Mouse (Mus musculus) G1E (cell line): ENCODE results near the gene Galnt18. TPM values are rescaled to one million over a fixed set of nuclear protein-coding genes. Genes with fewer than 3 reads are reported as not detected.

Experiments
- ATAC-seq: 2 replicates; pipeline ENCODE4 v1.8.0; 2016; ENCODE audit warnings: mild to moderate bottlenecking; ENCODE audit not compliant: insufficient number of reproducible peaks, poor library complexity, low FRiP score, severe bottlenecking; ENCODE audit errors: extremely low read depth
- DNase-seq: peaks from one replicate; pipeline ENCODE4 v3.0.0; 2012; ENCODE audit warnings: low spot score
- H3K27me3 ChIP-seq: 2 replicates; pipeline ENCODE4 v1.6.1; 2012; ENCODE audit warnings: mild to moderate bottlenecking, low read length, inconsistent platforms; ENCODE audit not compliant: insufficient read depth
- H3K36me3 ChIP-seq: replicated peaks from 2 replicates; pipeline ENCODE3; 2012; ENCODE audit warnings: mild to moderate bottlenecking, inconsistent platforms
- H3K4me1 ChIP-seq: 2 replicates; pipeline ENCODE4 v1.6.1; 2012; ENCODE audit warnings: low read depth, low read length, inconsistent platforms, mixed read lengths; ENCODE audit not compliant: insufficient read depth
- H3K4me3 ChIP-seq: 2 replicates; pipeline ENCODE4 v1.5.1; 2012; ENCODE audit warnings: low read depth, mild to moderate bottlenecking, inconsistent platforms, low read length, moderate library complexity, mixed read lengths
- H3K9me3 ChIP-seq: replicated peaks from 2 replicates; pipeline ENCODE4 v1.6.1; 2012; ENCODE audit warnings: inconsistent platforms
- CTCF ChIP-seq: IDR thresholded peaks from 2 replicates; pipeline ENCODE4 v1.5.1; 2012; ENCODE audit warnings: low read depth, low read length, inconsistent platforms, mixed read lengths
- GATA1 ChIP-seq: IDR thresholded peaks from 2 replicates; pipeline ENCODE4 v1.6.1; 2012; ENCODE audit warnings: borderline replicate concordance, low read length, inconsistent platforms, mixed read lengths
- GATA2 ChIP-seq: IDR thresholded peaks from 2 replicates; pipeline ENCODE4 v1.6.1; 2012; ENCODE audit warnings: low read depth, low read length, inconsistent platforms, borderline replicate concordance
- POLR2AphosphoS5 ChIP-seq: IDR thresholded peaks from 2 replicates; pipeline ENCODE4 v1.6.1; 2012; ENCODE audit warnings: low read depth, low read length, inconsistent platforms; ENCODE audit not compliant: insufficient replicate concordance
- TAL1 ChIP-seq: conservative IDR thresholded peaks from 2 replicates; pipeline ENCODE4 v1.6.1; 2012; ENCODE audit warnings: low read depth, low read length, inconsistent platforms, mixed read lengths
- polyA plus RNA-seq: library from polyadenylated mRNA; stranded (reverse); fragments of >175 nt; gene quantifications from 2 replicates; pipeline ENCODE4 v1.2.3, GENCODE M21; 2012
- total RNA-seq, 2 experiments: library from RNA; stranded (forward) in 1 of 2; stranded (reverse) in 1 of 2; fragments of 200-1000 nt in 1 of 2; fragments of >200 nt in 1 of 2; fragmentation: Nextera tagmentation in 1 of 2; gene quantifications; 2 replicates each; pipeline ENCODE4 v1.2.3; 2014 to 2017

Galnt18 gene
- total and polyA plus RNA-seq, 3 experiments = not detected

DNA sequence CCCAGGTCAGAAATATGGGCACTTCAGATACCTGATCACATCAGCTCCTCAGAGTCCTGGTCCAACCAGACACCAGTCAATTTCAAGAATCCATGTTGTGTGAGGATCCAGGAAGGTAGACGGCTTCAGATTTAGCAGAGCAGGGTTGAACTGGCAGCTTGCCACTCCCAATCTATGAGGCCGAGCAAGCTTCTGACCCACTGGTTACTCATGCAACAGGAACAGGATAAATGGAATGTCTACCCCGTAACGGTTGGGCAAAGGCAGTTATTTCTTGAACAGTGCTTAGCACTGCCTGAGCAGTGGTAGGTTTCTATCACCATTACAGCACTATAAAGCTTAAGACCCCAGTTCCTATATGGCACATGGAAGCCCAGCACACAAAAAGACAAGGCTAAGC, 148.5 kb downstream of the Galnt18 start:
- no peak for ATAC-seq
- no peaks in the 10 kb centered on the region for H3K36me3 ChIP-seq
- H3K27me3 ChIP-seq = no peaks in the 10 kb centered on the region
- H3K4me1 ChIP-seq = no peaks in the 10 kb centered on the region
- DNase-seq = no peak
- peaks cover 12% of the 10 kb centered on the region for H3K9me3 ChIP-seq
- no peak overlapping the region for H3K4me3 ChIP-seq
- TF ChIP-seq GATA2 (no peak), TAL1 (no peak), GATA1 (no peak), CTCF (no peak), POLR2AphosphoS5 (no peak)

- H3K4me1 ChIP-seq = no peaks in the 10 kb centered on the region
- no peak for ATAC-seq
- no peaks in the 10 kb centered on the region for H3K27me3 ChIP-seq
- H3K9me3 ChIP-seq = peaks cover 12% of the 10 kb centered on the region
- no peak overlapping the region for H3K4me3 ChIP-seq
- H3K36me3 ChIP-seq = no peaks in the 10 kb centered on the region
- DNase-seq = no peak
- TF ChIP-seq GATA1 (no peak), TAL1 (no peak), POLR2AphosphoS5 (no peak), GATA2 (no peak), CTCF (no peak)
Observed at GRCm38 (mm10) chr7:111626232-111626631, 153.5 kb downstream of the Galnt18 start.

DNA sequence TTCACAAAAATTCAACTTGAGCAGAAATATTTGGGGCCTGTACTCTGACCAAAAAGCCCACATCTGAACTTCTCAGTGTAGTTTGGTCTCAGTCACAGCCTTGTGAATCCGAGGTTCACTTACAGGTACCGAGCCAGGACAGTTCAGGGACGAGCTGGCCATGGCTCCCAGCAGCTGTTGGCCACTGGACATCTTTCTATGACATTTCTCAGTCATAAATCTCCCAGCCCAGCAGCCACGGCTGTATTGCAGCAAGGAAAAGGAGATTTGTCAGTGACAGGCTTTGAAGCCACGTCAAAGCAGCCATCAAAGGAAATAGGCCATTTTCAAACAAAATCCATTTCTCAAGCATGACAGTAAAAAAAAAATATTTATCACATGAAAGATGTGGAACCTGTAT, 154.0 kb downstream of the Galnt18 start:
- H3K36me3 ChIP-seq = no peaks in the 10 kb centered on the region
- H3K4me1 ChIP-seq = no peaks in the 10 kb centered on the region
- ATAC-seq = no peak
- TF ChIP-seq CTCF (no peak), POLR2AphosphoS5 (no peak), TAL1 (no peak), GATA1 (no peak), GATA2 (no peak)
- peaks cover 12% of the 10 kb centered on the region for H3K9me3 ChIP-seq
- no peak for DNase-seq
- no peak overlapping the region for H3K4me3 ChIP-seq
- no peaks in the 10 kb centered on the region for H3K27me3 ChIP-seq

- no peak for TF ChIP-seq CTCF
- no peak for TF ChIP-seq GATA2
- no peak for TF ChIP-seq TAL1
- TF ChIP-seq POLR2AphosphoS5 = no peak
- no peak for TF ChIP-seq GATA1
Observed at GRCm38 (mm10) chr7:111616231-111616937, 163.4 kb downstream of the Galnt18 start.

DNA sequence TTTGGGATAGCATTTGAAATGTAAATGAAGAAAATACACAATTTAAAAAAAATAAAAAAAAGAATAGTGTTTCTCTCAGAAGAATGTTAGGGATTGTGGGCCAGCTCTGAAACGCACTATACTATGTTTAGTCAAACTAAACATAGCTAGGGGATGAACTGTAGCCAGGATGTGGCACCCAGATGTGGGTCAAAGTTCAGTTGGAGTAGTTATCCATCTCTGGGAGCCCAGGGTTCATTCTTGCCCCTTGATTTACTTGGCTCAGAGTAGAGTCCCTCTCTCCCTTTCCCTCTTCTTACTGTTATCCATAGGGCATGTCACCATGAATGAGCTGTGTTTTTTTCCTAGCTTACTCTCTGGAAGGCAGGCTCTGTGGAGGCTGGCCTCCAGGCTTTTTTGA, 165.3 kb downstream of the Galnt18 start:
- no peaks in the 10 kb centered on the region; the same call in 1 of the 2 replicates for H3K27me3 ChIP-seq
- ATAC-seq (no peak), DNase-seq (no peak)
- H3K36me3 ChIP-seq = no peaks in the 10 kb centered on the region
- peaks cover 6% of the 10 kb centered on the region; the same call in 1 of the 2 replicates for H3K9me3 ChIP-seq
- H3K4me1 ChIP-seq = no peaks in the 10 kb centered on the region
- TF ChIP-seq GATA2 (no peak), POLR2AphosphoS5 (no peak), GATA1 (no peak), TAL1 (no peak), CTCF (no peak)
- H3K4me3 ChIP-seq = no peak overlapping the region

More at GRCm38 (mm10) chr7:111616231-111616937, 163.4 kb downstream of the Galnt18 start:
- H3K27me3 ChIP-seq = no peaks in the 10 kb centered on the region; the same call in 1 of the 2 replicates
- H3K4me1 ChIP-seq = no peaks in the 10 kb centered on the region
- H3K4me3 ChIP-seq = no peak overlapping the region
- no peaks in the 10 kb centered on the region for H3K36me3 ChIP-seq
- peaks cover 6% of the 10 kb centered on the region; the same call in 1 of the 2 replicates for H3K9me3 ChIP-seq
- ATAC-seq = no peak
- no peak for DNase-seq

GRCm38 (mm10) chr7:111607476-111607875, 172.3 kb downstream of the Galnt18 start:
- Histone ChIP-seq H3K36me3 (no peaks in the 10 kb centered on the region), H3K27me3 (no peaks in the 10 kb centered on the region), H3K4me3 (no peak overlapping the region), H3K9me3 (peaks cover 4% of the 10 kb centered on the region), H3K4me1 (no peaks in the 10 kb centered on the region)
- DNase-seq = no peak
- TF ChIP-seq GATA1 (no peak), CTCF (no peak)
- no peak for ATAC-seq
